Mouse (Mus musculus): ENCODE data around the gene Sapcd1.
"Not testable (repeated sequence)": the region's sequence is repeated elsewhere in the genome, so short reads cannot be mapped to it uniquely, and the experiment has no call there.

The Sapcd1 gene

DNA sequence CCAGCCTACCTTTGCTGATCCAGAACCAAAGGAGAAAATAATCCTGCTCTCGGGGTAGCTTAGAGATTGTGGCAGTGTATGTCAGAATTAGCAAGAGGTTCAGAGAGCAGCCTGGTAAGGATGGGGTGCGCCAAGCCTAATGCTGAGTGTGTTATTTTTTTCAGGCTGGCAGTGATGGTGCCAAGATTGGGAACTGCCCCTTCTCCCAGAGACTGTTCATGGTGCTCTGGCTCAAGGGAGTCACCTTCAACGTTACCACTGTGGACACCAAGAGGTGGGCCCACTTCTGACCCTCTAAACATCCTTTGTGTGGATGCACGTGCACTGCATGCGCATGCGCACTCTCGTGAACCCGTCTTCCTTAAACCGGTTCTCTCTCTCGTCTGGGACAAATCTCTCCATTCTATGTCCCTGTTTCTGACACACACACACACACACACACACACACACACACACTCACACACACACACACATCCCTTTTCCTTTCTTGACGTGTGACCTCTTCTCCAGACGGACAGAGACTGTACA is 24.5 kb upstream of the Sapcd1 start:
- DNase-seq, result no peak

DNA sequence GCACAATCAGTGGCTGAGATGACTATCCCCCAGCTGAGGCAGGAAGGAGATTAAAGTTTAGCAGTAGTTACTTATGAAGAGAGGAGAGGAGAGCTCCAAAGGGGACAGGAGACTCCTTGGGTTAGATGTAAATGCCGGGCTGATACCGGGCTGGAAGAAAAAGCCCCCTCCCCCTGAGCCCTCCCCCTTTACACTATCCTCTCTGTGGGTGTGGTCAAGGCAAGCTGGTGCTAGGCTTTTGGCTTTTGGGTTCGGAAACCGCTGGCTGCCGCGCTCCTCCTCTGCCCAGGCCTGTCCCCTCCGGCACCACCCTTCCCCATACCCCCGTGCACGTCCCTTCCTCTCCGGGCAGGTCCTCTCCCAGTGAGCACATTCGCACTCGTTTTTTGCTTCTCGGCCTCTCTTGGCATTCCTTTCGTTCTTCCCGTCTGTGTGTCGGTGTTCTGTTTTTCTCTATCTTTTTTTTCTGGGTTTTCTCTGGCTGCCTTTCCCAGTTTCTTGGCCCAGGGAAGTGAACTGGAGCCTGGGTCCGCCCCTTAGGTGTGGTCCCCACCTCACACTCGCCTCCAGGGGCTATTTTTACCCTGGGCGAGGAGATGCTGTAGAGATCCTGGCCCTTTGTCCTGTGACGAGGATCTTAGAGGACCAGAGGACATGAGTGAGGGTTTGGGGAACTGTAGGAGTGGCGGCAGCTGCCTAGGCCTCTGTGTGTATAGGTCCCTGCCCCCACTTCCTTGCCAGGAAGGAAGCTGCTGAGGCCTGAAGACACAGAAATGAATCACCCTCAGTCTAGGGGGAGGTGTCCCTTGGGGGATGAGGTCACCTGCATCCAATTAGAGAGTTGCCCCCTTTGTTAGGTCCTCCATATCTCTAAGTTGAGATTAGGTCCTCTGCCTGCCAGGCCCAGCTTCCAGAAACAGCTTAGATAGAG is 23.6 kb upstream of the Sapcd1 start:
- DNase-seq, result peak; percentile 76

DNA sequence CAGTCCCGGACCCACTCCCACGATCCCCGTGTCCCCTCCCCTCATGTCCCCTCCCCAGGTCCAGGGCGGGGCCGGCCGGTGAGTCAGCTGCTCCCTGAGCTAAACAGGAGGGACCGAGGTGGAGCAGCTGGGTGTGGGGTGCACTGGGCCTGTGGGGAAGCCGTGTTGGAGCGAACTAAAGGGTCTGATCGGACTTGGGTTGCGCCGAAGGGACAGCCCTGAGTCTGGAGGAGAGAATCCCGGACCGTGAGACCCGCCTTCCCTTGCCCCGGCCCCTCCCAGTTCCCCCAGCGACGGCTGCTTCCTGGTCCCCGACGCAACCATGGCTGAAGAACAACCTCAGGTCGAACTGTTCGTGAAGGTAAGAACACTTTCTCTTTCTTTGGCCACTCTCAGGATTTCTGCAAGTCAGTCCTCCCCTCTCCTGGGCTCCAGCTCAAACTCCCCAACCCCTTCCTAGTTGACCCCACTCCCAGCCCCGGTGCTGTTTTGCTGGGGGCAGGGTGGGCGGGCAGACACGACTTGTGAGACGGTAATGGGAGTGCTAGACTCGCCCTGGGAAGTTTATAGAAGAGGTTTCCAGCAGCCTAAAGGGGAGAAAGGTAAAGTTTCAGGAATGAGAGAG is 22.4 kb upstream of the Sapcd1 start:
- peak; percentile 84 for DNase-seq

DNA sequence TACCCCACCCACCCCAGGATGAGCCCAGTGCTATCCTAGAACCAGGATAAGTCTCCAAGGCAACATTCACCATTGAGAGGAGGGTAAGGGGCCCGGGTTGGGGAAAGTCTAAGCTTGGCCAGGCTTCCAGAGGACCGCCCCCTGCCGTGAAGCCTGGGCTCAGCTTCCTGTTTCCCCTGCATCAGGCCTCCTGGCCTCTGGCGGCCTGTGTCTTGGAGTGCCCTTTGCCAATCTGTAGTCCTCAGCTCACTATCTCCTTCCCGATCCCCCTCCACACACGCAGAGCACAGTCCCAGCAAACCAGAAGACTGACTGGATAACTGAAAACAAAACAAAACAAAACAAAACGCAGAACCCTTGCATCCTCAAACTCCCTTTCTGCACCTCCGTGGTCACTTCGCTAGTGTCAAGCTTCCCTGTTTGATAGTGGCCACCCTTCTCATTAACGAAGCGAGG is 21.8 kb upstream of the Sapcd1 start, which contains the start of gene Clic1:
Gene Clic1, plus strand, starts transcription at position 406 of the 456 bp plus-strand sequence.
- DNase-seq, result peak; percentile 63

DNA sequence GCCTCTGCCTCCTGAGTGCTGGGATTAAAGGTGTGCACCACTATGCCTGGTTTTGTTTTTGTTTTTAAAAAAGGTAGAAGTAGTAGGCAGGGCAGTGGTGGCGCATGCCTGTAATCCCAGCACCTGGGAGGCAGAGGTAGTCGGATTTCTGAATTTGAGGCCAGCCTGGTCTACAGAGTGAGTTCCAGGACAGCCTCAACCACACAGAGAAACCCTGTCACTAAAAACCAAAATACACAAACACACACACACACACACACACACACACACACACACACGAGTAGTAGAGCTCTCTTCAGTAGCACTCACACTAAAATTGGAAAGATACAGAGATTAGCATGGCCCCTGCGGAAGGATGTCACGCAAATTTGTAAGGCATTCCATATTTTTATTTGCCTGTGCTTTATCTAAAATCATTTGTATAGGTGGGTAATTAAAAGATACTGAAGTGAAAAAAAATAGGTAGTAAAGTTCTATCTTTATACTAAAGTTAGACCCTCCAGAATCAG is 21.2 kb upstream of the Sapcd1 start:
- no peak for DNase-seq

DNA sequence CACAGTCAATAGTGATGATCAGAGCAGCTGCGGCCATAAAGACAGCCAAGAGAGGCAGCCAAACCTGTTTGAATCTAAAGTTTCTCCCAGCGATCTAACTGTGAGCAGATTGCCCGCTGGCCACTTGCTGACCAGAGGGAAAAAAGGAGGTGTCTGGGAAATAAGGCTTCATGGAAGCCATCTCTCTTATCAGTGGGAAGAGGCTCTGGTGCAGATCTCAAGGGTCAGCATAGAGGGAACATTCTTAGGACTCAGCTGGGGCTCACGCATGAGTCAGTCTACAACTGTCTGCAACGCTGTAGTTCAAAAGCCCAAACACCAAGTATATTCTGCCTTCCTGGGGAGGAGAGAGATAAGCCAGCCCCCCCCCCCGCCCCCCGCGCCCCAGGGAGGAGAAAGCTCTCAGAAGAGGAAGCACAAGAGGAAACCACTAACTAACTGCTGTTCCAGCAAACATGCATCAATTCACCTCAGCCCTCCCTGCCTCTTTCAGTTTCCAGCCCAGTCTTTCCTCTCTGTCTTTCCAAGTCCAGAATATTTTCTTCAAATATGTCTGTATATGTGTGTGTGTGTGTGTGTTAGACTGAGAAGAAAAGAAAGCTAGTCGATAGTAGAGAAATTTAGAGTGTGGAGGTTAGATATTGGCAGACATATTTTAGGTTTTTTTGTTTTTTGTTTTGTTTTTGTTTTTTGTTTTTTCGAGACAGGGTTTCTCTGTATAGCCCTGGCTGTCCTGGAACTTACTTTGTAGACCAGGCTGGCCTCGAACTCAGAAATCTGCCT is 20.5 kb upstream of the Sapcd1 start:
- DNase-seq, result no peak

DNA sequence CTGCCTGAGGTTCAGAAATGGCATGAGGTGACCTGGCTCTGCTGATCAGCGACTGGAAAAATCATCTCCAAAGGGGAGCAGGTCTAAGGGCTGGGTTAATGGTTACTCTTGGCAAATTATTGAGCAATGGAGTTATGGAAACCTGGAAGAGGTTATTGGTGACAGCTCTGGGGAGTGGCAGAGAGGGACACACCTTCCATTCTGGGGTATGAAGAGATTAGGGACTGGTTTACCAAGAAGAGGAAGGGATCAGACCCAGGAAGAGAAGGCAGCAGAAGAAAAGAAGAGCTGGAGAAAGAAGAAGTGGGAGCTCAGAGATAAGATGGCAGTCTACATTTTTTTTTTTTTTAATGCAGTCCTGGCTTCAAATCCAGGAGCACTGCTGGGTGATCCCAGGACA is 19.9 kb upstream of the Sapcd1 start:
- DNase-seq, result no peak

DNA sequence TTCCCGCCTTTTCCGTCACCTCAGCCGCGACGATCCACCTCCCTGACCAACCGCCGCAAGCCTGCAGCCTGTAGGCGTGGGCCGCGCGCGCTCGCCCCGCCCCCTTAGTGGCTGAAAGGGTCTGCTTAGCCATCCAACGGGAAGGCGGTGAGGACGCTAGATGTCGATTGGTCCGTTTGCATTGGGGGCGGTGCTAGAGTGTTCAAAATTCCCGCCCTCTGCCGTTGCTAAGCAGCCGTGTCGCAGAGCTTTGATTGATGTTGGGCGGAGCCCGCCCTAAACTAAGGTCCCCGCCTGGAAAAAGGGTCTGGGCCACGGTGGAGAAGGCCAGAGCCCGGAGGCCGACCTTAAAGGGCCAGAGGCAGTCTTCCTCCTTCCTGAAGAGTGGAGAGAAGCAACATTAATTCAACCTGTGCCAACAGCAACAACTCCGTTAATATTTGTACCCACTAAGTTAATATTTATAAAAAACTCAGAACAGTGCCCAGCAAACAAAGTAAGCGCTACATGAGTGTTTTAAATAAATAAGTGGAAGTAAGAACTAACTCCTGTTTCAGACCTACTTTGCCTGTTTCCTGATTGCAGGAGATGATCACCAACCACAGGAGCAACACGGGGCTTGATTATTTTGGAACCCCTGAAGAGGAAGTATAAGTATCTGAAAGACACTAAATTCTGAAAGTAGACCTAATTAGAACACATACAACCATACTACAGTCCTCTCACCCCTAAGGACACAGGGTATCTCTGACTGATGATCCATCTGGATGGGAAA is 19.1 kb upstream of the Sapcd1 start, which contains the start of gene Msh5:
Gene Msh5, minus strand, starts transcription at position 65 of the 775 bp plus-strand sequence.
- peak; percentile 98 for DNase-seq

DNA sequence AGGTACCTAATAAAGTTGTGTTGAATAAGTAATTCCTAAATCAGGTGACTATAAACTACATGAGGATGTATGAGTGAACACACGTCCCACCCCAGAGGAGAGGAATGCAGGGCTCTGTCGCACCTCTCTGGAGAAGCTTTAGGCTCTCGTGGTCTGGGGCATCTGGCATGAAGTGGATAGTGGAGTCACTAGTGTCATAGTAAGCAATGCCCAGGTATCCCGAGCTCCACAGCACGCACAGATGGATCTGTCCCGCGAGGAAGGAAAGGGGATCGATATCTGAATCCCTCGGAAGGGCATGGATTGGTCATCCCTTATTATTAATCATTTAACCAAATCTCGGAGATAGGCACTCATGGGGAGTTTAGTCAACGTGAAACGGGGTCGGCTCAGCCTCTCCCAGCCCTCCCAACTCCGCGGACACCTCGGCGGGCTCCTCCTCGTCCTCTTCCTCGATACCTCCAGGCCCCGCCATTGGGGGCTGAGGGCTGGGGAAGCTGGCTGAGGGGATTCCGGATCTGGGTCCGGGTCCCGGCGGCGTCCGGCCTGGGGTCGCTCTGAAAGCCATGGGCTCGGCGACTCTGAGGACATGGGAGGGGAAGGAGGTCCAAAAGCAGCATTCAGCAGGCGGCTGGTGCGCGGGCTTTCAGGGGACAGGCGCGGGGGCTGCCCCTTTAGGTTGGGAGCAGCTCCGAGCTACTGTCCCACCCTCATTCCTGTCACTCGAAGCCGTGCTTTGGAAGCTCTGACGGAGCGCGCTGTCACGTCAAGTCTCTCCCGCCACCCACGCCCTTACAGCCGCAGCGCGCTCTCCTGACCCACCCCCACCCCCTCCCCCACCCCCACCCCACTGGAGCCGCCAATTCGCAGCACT is 18.2 kb upstream of the Sapcd1 start:
- DNase-seq, result no peak

DNA sequence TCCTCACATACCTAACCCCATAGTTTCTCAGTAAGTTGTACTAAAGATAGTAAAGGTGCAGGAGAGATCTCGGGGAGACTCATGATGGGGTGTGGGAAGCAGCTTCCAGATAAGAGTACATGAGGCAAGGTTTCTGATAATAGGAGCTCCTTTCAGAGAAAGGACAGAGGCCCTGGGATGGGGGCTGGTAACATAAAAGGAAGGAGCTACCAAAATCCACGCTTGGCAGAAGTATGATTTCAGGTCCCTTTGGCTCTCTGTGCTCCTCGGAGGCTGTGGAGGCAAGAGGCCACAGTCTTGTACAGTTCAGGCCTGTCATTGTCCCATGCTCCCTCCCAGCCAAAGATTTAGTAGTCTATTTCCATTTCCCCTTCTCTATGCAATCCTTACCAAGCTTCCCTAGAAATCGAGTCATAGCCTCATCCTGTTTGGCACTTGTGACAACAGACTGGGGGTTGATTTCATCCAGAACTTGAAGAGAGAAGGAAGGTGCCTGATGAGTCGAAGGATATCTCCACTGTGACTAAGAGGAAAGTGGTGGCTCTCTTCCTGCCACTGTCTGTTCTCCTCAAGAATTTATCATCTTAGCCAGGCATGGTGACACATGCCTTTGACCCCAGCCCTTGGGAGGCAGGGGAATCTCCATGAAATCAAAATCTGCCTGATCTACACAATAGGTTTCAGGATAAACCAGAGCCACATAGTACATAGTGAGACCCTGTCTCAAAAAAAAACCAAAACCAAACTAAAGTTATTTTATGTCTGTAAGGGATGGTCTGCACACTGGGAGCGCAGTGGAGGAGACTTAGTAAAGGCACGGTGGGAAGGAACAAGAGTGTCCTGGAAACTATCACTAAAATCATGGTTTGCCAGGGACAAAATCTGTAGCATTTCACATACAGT is 17.3 kb upstream of the Sapcd1 start:
- DNase-seq, result no peak

DNA sequence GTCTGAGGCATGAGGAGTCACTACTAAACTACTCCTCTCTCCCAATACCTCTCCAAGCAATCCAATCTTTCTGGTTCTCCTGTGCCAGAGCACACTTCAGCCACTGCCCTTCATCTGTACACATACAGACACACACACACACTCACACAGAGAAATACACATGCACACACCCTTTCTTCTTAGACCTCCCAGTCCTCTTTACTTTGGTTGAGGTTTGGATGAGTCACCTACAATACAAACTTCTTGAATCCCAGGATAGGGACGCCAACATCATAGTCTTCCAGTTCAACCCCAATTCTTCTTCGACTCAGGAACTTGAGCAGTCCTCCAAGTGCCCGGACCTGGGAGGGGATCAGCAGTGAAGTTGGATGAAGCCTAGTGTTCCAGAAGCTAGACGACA is 16.0 kb upstream of the Sapcd1 start:
- DNase-seq, result no peak

DNA sequence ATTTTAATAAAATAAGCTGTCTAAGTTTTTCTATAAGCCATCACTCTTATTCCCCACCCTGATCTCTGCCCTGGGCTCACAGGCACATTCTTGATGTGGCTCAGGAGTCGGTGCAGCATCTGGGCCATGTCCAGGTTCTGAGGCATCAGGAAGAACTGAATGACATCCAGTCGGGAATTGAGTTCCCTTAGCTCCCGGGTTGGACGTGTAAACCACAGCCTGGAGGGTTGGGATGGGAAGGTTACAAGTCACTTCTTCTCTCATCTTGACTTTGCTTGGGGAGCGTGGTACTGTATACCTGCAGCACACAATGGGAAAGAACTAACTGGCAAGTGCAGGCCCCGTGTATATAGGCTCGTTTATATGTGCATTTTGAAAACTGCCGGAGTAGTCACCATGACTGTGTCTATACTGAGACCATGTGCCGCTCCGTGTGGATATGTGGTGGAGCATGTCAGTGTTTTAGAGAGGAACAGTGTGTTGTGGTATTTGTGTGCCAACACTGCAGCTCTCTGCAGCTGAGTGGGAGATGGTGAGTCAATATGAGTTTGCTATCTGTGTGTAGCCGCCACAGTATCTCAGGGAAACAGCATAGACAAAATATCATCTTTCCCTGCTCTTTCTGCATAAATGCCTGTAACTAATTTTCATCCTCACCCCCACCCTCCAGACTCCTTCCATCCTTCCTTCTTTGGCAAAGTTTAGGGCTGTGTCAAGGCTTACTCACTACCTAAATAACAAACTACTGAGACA is 11.5 kb upstream of the Sapcd1 start:
- DNase-seq, result no peak

DNA sequence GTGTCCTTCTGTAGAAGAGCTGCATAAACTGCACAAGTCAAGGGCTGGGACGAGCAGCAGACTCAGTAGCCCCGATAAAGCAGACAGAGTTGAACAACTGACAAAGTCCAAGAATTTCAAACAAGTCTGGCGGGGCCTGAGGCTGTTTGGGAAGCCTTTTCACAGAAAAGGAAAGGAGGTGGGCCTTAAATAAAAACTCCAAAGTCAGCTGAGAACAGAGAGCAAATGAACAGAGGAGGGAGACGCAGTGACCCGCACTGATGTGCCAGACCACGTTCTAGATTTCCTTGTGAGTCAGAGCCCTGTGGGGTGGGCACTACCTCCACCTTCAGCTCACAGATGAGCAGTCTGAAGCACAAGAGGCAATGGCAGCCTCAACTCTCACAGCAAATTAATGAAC is 7.1 kb upstream of the Sapcd1 start:
- no peak for DNase-seq

DNA sequence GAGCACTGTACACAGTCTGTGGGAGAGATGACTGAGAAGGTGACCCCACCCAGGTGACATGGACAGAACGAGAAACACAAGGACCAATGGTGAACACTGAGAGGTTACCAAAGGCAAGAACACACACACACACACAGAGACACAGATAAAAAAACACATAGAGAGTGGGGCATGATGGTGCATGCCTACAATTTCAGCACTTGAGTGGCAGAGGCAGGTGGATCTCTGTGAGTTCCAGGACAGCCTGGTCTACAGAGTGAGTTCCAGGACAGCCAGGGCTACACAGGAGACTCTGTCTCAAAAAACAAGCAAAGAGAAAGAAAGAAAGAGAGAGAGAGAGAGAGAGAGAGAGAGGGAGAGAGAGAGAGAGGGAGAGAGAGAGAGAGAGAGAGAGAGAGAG is 5.9 kb upstream of the Sapcd1 start:
- not testable (repeated sequence) for DNase-seq

DNA sequence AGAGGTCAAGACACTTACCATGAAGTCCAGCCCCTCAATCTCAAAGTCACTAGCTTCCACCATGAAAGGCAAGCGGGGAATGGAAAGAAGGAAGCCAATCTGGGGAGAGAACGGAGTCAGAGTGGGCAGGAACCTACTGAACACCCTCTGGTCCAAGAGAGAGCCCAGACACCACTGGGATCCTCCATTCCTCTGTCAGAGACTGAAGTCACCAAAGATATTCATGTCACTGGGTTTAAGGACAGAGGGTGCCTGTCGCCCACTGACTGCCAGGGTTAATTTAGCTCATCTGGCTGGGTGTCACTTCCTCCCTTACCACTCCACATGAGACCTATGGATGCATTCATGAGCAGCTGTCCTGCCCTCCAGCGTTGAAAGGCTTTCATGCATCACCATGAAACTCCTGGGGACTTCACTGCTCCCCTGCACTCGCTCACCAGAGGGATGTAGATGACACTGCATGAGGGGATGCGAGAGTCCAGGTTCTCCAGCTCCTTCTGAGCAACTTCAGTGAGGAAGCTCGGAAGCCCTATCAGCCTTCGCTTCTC is 4.6 kb upstream of the Sapcd1 start:
- DNase-seq, result no peak

DNA sequence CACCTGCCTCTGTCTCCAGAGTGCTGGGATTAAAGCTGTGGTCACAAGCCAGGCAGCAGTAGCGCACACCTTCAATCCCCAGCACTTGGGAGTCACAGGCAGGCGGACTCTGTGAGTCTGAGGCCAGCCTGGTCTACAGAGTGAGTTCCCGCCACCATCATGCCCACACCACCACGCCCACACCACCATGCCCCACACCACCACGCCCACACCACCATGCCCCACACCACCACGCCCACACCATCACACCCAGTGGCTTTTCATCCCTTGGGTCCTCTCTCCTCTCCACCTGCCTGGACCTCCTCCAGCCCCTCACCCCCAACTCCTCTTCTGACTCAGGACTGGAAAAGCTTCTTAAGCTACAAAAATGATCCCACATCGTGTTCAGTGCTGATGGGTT is 4.1 kb upstream of the Sapcd1 start:
- DNase-seq, result no peak

DNA sequence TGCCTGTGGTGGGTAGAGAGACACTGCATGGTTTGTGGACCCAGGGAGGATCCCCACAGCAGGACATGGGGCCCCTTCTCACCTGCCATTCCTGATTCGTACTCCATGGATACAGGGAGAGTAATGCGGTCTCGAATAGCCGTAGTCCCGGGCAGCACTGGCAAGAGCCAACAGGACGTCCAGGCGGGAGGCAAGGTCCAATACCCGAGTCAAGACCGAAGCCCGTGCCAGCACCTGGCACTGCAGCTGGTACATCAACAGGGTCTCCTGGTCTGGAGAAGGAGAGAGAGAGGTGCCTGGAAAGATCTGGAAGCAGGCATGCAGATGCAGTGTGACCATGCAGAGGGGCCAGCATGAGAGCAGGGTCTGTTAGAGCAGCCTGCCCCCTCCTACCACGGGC is 3.5 kb upstream of the Sapcd1 start:
- no peak for DNase-seq

DNA sequence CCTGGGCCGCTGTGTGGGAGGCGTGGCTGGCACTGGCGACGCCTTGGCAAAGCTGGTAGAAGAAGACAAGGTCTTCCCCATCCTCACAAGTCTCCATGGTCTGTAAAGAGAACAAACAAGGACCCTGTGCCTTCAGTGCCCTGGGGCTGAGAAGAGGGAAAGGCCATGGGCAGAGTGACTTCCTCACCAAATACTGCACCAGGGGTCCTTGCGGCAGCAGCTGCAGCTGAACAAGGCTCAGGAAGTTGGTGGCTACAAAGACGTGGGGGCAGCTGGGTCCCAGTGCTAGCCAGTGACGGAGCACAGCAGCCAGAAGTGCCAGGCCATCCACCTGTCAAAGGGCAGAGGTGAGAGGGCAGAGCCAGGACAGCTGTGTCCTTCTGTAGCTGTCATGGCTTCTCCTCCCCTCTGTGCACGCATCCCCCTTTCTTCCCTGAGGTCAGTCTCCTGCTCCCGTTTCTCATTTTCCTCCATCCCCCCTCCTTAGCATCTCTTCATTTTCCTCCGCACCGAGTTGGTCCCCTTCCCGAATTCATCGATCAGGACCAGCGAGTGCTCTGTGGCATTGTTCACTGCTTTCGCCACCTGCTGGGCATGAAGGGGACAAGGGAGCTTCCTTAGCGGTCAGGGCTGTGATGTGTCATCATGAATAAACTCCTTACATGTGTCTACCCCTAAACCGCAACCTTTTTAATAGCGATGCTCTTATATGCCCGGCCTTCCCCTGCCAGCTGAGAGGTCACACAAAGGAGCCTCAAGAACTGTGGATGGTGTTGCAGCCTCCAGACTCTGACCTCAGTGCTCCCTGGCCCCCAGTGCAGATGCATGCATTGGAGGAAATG is 2.1 kb upstream of the Sapcd1 start:
- DNase-seq, result peak; percentile 36

Data from lung, postnatal 14 days (tissue).